Mouse (Mus musculus): ENCODE data around the gene Col11a1. TPM values are rescaled to one million over a fixed set of nuclear protein-coding genes. Genes with fewer than 3 reads are reported as not detected.

Gene Col11a1
- polyA plus RNA-seq (2014; fragmentation: Nextera tagmentation; extraction: Ambion mirVana) = 16.9 and 19.1 TPM in 2 replicates

DNA sequence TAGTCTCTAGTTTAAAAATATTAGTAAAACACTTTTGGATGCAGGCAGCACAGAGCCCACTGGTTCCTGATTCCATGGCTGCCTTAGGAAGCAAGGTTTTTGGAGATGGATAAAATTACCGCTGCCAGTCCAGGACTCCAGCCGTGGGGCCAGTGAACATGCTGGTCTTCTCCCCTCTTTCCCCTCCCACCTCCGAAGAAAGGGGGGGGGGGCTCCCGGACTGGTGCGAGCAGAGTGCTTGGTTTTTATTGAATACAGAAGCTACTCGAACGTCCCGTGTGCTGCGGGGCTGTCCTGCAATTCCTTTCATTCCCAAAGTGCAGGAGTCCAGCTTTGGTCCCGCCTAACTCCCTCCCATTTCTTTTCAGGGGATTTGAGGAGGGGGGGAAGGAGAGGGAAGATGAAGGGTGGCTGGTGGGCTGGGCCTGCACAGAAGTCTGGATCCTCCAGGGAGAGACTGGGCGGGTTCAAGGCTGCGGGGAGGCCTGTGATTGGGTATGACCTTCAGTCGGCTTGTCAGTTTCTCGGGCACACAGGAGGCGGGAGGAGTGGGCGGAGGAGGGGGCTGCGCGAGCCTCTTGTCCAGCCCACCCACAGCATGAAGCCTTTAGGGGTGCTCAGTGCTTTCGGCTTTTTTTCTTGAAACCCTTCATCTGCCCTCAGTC lies at the start of gene Col11a1:
Col11a1 (plus strand) TSS at position 570 of the 665 bp plus-strand sequence.
- peak; percentile 92 for DNase-seq (ENCODE audit: low spot score)
- Histone ChIP-seq H3K9me3 (ENCODE audit: control insufficient read depth, low read length) (no peaks in the 10 kb centered on the region), H3K4me2 (ENCODE audit: low read depth) (peak within 1 kb of the TSS; percentile 93), H3K4me3 (ENCODE audit: low read depth, low read length) (peak within 1 kb of the TSS; percentile 64), H3K4me1 (ENCODE audit: control insufficient read depth, insufficient read depth, low read length) (no peaks in the 10 kb centered on the region), H3K36me3 (ENCODE audit: control insufficient read depth, insufficient read depth, low read length) (no peaks in the 10 kb centered on the region), H3K9ac (ENCODE audit: low read length) (peak within 1 kb of the TSS; percentile 55), H3K27ac (ENCODE audit: low read depth, low read length) (0 out of 2 replicates have a peak within 1 kb of the TSS, but pooled peaks have one; percentile 27), H3K27me3 (ENCODE audit: control insufficient read depth, insufficient read depth, low read length) (no peaks in the 10 kb centered on the region)
- WGBS = 0% methylated on average over 19 of the region's 19 CpGs
- ATAC-seq (ENCODE audit: insufficient read depth, low FRiP score, low TSS enrichment) = peak; percentile 99

GRCm38 (mm10) chr3:113990936-113991335 lies 39.4 kb upstream of the Col11a1 start:
- H3K27ac ChIP-seq (ENCODE audit: low read depth, low read length) = no peak overlapping the region
- WGBS = 89% methylated on average over 6 of the region's 6 CpGs

DNA sequence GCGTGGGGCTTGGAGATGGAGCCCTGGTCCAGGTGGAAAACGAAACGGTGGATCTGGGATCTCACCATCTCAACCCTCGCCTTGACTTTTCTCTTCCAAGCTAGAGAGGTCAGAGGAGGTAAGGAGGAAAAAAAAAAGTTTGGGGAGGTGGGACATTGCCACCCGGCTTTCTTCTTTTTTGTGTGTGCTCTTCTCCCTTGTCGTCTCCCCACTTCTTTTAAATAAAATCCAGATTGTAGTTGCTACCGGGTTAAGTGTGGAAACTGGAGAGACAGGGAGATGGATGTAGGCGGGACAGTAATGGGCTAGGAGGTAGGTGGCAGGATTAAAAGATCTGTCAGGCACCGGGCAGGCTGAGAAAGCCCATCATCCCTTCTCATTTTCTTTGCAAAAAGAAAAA lies 546 bp downstream of the Col11a1 start:
- ATAC-seq (ENCODE audit: insufficient read depth, low FRiP score, low TSS enrichment) (no peak), DNase-seq (ENCODE audit: low spot score) (peak; percentile 25)
- no peaks in the 10 kb centered on the region for H3K27me3 ChIP-seq (ENCODE audit: control insufficient read depth, insufficient read depth, low read length)
- no peaks in the 10 kb centered on the region for H3K36me3 ChIP-seq (ENCODE audit: control insufficient read depth, insufficient read depth, low read length)
- WGBS = 1% methylated on average over 9 of the region's 9 CpGs
- peak overlapping the region; percentile 93 for H3K4me2 ChIP-seq (ENCODE audit: low read depth)
- no peaks in the 10 kb centered on the region for H3K4me1 ChIP-seq (ENCODE audit: control insufficient read depth, insufficient read depth, low read length)
- H3K4me3 ChIP-seq (ENCODE audit: low read depth, low read length) = peak overlapping the region; percentile 64
- H3K9me3 ChIP-seq (ENCODE audit: control insufficient read depth, low read length) = no peaks in the 10 kb centered on the region
- no peak overlapping the region for H3K27ac ChIP-seq (ENCODE audit: low read depth, low read length)
- peak overlapping the region; percentile 55 for H3K9ac ChIP-seq (ENCODE audit: low read length)

More at GRCm38 (mm10) chr3:113990936-113991335, 39.4 kb upstream of the Col11a1 start:
- no peak for ATAC-seq (ENCODE audit: insufficient read depth, low FRiP score, low TSS enrichment)
- no peak for DNase-seq (ENCODE audit: low spot score)
- H3K4me3 ChIP-seq (ENCODE audit: low read depth, low read length) = no peak overlapping the region
- no peak overlapping the region for H3K9ac ChIP-seq (ENCODE audit: low read length)
- no peak overlapping the region for H3K4me2 ChIP-seq (ENCODE audit: low read depth)
- H3K27me3 ChIP-seq (ENCODE audit: control insufficient read depth, insufficient read depth, low read length) = no peaks in the 10 kb centered on the region
- H3K36me3 ChIP-seq (ENCODE audit: control insufficient read depth, insufficient read depth, low read length) = no peaks in the 10 kb centered on the region
- no peaks in the 10 kb centered on the region for H3K9me3 ChIP-seq (ENCODE audit: control insufficient read depth, low read length)
- no peaks in the 10 kb centered on the region for H3K4me1 ChIP-seq (ENCODE audit: control insufficient read depth, insufficient read depth, low read length)

DNA sequence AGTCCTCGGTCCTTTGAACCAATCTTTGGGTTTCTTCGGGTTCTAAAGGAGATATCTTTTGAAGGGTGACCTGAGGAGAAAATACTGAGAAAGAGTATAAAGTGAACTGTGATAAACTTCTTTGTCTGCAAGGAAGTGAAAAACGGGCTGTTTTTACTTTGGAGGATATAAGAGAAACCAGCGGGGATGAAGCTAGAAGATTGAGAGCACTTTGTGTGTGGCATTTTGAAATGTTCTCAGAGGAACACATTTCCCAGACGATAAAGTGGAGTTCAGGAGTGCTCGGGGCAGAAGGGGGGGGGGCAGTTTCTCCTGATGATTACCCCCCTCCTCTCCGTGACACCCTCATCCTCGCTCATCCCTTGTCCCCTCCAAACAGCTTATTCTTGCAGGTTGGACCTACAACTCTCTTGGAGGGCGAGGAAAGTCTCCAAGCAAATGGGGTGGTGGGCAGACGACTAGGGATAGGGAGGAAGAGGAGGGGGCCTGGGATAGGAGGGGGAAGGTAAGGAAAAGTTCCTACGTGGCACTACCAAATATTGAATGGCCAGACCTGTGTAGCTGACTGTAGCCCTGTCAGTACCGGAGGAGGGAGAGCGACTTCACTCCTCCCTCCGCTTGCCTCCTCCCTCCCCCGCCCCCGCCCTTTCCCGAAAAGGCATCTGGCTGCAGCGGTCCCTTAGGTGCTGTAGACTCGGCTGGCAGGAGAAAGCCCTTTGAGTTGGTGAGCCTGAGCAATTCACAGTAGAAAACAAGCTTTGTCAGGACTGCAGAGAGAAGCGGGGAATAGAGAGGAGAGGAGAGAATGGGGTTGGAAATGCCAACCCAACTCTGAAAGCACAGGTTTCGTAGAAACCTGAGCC lies 1.2 kb downstream of the Col11a1 start:
- peak; percentile 63 for DNase-seq (ENCODE audit: low spot score)

GRCm38 (mm10) chr3:114032333-114032732 lies 2.0 kb downstream of the Col11a1 start:
- DNase-seq (ENCODE audit: low spot score) = peak; percentile 12
- Histone ChIP-seq H3K4me2 (ENCODE audit: low read depth) (peak overlapping the region; percentile 93), H3K27me3 (ENCODE audit: control insufficient read depth, insufficient read depth, low read length) (no peaks in the 10 kb centered on the region), H3K4me1 (ENCODE audit: control insufficient read depth, insufficient read depth, low read length) (no peaks in the 10 kb centered on the region), H3K9me3 (ENCODE audit: control insufficient read depth, low read length) (no peaks in the 10 kb centered on the region), H3K36me3 (ENCODE audit: control insufficient read depth, insufficient read depth, low read length) (no peaks in the 10 kb centered on the region), H3K9ac (ENCODE audit: low read length) (peak overlapping the region; percentile 55), H3K4me3 (ENCODE audit: low read depth, low read length) (peak overlapping the region; percentile 64), H3K27ac (ENCODE audit: low read depth, low read length) (0 out of 2 replicates have a peak overlapping the region, but pooled peaks have one; percentile 46)
- WGBS = 8% methylated on average over 4 of the region's 4 CpGs
- ATAC-seq (ENCODE audit: insufficient read depth, low FRiP score, low TSS enrichment) = no peak

More for the DNA sequence above, 1.2 kb downstream of the Col11a1 start:
- Histone ChIP-seq H3K4me2 (ENCODE audit: low read depth) (peak overlapping the region; percentile 93), H3K27me3 (ENCODE audit: control insufficient read depth, insufficient read depth, low read length) (no peaks in the 10 kb centered on the region), H3K4me3 (ENCODE audit: low read depth, low read length) (peak overlapping the region; percentile 64), H3K9ac (ENCODE audit: low read length) (peak overlapping the region; percentile 55), H3K9me3 (ENCODE audit: control insufficient read depth, low read length) (no peaks in the 10 kb centered on the region), H3K27ac (ENCODE audit: low read depth, low read length) (0 out of 2 replicates have a peak overlapping the region, but pooled peaks have one; percentile 46), H3K4me1 (ENCODE audit: control insufficient read depth, insufficient read depth, low read length) (no peaks in the 10 kb centered on the region), H3K36me3 (ENCODE audit: control insufficient read depth, insufficient read depth, low read length) (no peaks in the 10 kb centered on the region)
- peak; percentile 49 for ATAC-seq (ENCODE audit: insufficient read depth, low FRiP score, low TSS enrichment)
- under 1% methylated on average over 21 of the region's 21 CpGs for WGBS

DNA sequence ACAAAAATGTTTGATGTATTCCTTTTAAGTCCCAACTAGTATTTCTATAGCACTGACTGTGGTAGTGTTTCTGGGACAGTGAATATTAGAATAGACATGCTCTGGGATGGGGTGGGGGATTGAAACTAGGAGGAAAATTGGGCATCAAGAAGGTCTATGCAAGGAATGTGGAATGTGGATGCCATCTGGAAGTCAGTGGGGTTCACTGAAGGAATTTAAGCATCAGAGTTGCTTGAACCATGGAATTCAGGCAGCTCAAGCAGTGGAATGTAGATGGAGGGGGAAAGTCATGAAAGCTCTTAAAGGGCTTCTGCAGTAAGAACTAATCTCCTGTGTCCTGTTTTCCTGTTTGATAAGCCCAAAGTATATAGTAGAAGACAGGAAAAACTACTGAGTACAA lies 22.1 kb downstream of the Col11a1 start:
- Histone ChIP-seq H3K9ac (ENCODE audit: low read length) (no peak overlapping the region), H3K27me3 (ENCODE audit: control insufficient read depth, insufficient read depth, low read length) (no peaks in the 10 kb centered on the region), H3K4me2 (ENCODE audit: low read depth) (no peak overlapping the region), H3K4me3 (ENCODE audit: low read depth, low read length) (no peak overlapping the region), H3K36me3 (ENCODE audit: control insufficient read depth, insufficient read depth, low read length) (no peaks in the 10 kb centered on the region), H3K4me1 (ENCODE audit: control insufficient read depth, insufficient read depth, low read length) (no peaks in the 10 kb centered on the region), H3K27ac (ENCODE audit: low read depth, low read length) (no peak overlapping the region), H3K9me3 (ENCODE audit: control insufficient read depth, low read length) (no peaks in the 10 kb centered on the region)
- ATAC-seq (ENCODE audit: insufficient read depth, low FRiP score, low TSS enrichment) (no peak), DNase-seq (ENCODE audit: low spot score) (no peak)

- no peaks in the 10 kb centered on the region for H3K9me3 ChIP-seq (ENCODE audit: control insufficient read depth, low read length)
- no peaks in the 10 kb centered on the region for H3K36me3 ChIP-seq (ENCODE audit: control insufficient read depth, insufficient read depth, low read length)
- no peaks in the 10 kb centered on the region for H3K4me1 ChIP-seq (ENCODE audit: control insufficient read depth, insufficient read depth, low read length)
- DNase-seq (ENCODE audit: low spot score) (no peak), ATAC-seq (ENCODE audit: insufficient read depth, low FRiP score, low TSS enrichment) (no peak)
- H3K4me2 ChIP-seq (ENCODE audit: low read depth) = no peak overlapping the region
- 75% methylated on average over 3 of the region's 3 CpGs for WGBS
- no peaks in the 10 kb centered on the region for H3K27me3 ChIP-seq (ENCODE audit: control insufficient read depth, insufficient read depth, low read length)
- H3K9ac ChIP-seq (ENCODE audit: low read length) = no peak overlapping the region
- H3K27ac ChIP-seq (ENCODE audit: low read depth, low read length) = no peak overlapping the region
- no peak overlapping the region for H3K4me3 ChIP-seq (ENCODE audit: low read depth, low read length)
These were observed 23.2 kb downstream of the Col11a1 start for GRCm38 (mm10) chr3:114053501-114053900.

DNA sequence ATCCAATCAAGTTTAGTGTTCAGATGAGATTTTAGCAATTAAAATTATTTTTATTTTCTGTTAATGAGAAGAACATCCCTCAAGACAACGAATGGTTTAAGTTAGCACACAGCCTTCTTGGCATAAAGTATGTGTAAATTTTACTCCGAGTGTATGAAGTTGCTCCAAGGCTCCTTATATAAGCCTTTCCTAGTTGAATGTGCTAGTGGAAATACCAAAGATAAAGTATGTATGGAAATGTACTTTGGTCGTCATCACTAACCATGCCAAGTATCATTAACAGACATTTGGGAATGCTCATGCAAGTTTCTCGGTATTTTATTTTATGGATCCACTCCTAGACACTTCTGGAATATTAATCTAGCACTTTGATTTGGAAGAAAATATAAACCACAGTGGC lies 34.8 kb downstream of the Col11a1 start:
- H3K36me3 ChIP-seq (ENCODE audit: control insufficient read depth, insufficient read depth, low read length) = no peaks in the 10 kb centered on the region
- no peak overlapping the region for H3K4me2 ChIP-seq (ENCODE audit: low read depth)
- no peaks in the 10 kb centered on the region for H3K27me3 ChIP-seq (ENCODE audit: control insufficient read depth, insufficient read depth, low read length)
- no peaks in the 10 kb centered on the region for H3K9me3 ChIP-seq (ENCODE audit: control insufficient read depth, low read length)
- no peak overlapping the region; the same call in 1 of the 2 replicates for H3K27ac ChIP-seq (ENCODE audit: low read depth, low read length)
- H3K9ac ChIP-seq (ENCODE audit: low read length) = no peak overlapping the region
- ATAC-seq (ENCODE audit: insufficient read depth, low FRiP score, low TSS enrichment) (no peak), DNase-seq (ENCODE audit: low spot score) (no peak)
- no peak overlapping the region for H3K4me3 ChIP-seq (ENCODE audit: low read depth, low read length)
- H3K4me1 ChIP-seq (ENCODE audit: control insufficient read depth, insufficient read depth, low read length) = no peaks in the 10 kb centered on the region
- 84% methylated on average over 4 of the region's 4 CpGs for WGBS
